Mouse (Mus musculus): Measurements from ENCODE around the gene Cnih2. TPM values are rescaled to one million over a fixed set of nuclear protein-coding genes. Genes with fewer than 3 reads are reported as not detected.

Gene Cnih2
- polyA plus RNA-seq, 1 experiment, result 3.7 TPM

DNA sequence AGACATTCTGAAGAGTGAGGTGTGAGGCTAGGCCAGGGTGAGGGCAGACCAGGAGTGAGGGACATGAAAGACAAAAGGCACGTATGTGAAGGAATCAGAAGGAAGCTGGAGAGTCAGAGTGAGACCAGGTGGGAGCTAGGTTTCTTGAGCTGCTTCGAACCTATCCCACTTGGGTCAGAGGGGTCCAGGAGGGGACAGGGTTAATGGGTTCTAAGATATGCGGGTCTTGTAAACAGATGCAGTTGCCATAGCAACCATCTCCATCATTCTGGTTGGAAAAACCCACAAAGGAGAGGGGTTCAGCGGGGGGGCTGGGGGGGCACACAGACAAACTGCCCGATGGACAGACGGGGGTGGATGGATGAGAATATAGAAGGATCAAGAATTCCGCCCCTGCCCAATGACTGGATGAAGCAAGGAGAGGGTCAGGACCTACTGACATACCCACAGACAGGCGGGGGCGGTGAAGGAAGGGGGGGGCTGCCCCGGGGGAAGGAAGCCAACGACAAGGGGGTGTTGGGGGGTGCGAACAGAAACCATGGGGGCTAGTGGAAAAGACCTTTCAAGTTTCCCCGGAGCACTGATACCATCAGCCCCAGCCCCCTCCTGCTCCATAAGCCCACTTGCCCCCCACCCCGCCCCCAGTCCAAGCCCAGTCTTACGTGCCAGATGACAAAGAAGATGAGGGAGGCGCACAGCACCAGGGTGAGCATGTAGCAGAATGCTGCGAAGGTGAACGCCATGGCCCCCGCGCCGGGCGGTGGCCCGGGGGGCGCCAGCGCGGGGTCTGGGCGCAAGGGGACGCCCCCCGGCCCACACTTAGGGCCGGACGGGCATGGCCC is 579 bp downstream of the Cnih2 start:
- H3K27me3 ChIP-seq (ENCODE audit: control insufficient read depth, insufficient read depth, low read length, poor library complexity, severe bottlenecking), result no peaks in the 10 kb centered on the region
- H3K9me3 ChIP-seq (replicated peaks; ENCODE audit: control insufficient read depth, insufficient read depth, low read length, poor library complexity, severe bottlenecking), result no peaks in the 10 kb centered on the region
- no peaks in the 10 kb centered on the region for H3K4me1 ChIP-seq (ENCODE audit: control insufficient read depth, insufficient read depth, low read length)
- no peak overlapping the region for H3K27ac ChIP-seq (ENCODE audit: insufficient read depth, low read length)
- H3K4me3 ChIP-seq (ENCODE audit: low read depth, low read length), result peak overlapping the region; percentile 74
- no peaks in the 10 kb centered on the region; the same call in 1 of the 2 replicates for H3K36me3 ChIP-seq (ENCODE audit: control insufficient read depth, insufficient read depth, low read length, poor library complexity, severe bottlenecking)
- TF ChIP-seq CTCF (IDR thresholded peaks at IDR 0.05; ENCODE audit: low read depth, low read length) (no peak), POLR2A (IDR thresholded peaks at IDR 0.05; ENCODE audit: insufficient read depth, low read length) (no peak), EP300 (IDR thresholded peaks at IDR 0.05; ENCODE audit: insufficient read depth, low read depth, low read length) (no peak)
- H3K9ac ChIP-seq (ENCODE audit: low read depth, poor library complexity, severe bottlenecking), result peak overlapping the region; percentile 88

DNA sequence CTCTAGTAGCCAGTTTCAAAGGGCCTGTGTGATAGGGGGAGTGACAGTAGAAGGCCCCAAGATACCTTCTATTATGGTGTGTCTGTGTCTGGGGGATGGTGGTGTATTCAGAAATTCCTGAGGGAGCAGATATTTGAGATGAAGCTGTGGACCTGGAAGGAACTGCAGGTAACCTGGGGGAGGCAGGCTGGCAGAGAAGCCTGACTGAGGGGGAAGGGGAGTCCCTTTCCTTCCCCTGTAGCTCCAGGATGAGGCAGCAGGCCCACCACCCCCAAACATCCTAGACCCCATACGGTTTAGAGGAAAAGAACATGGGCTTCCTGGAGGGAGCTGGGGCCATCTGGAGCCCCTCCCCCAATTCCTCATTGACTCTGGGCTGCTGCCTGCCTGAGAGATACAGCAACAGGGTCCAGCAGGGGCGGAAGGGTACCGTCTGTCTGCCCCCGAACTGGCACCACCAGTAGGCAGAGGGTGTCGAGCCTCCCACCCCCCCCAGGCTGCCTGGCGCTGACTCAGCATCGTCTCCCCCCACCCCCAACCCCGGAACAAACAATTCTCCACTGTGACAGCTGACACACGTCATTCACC is 2.3 kb downstream of the Cnih2 start:
- H3K27ac ChIP-seq (ENCODE audit: insufficient read depth, low read length), result no peak overlapping the region
- TF ChIP-seq CTCF (IDR thresholded peaks at IDR 0.05; ENCODE audit: low read depth, low read length) (no peak), POLR2A (IDR thresholded peaks at IDR 0.05; ENCODE audit: insufficient read depth, low read length) (no peak), EP300 (IDR thresholded peaks at IDR 0.05; ENCODE audit: insufficient read depth, low read depth, low read length) (no peak)

DNA sequence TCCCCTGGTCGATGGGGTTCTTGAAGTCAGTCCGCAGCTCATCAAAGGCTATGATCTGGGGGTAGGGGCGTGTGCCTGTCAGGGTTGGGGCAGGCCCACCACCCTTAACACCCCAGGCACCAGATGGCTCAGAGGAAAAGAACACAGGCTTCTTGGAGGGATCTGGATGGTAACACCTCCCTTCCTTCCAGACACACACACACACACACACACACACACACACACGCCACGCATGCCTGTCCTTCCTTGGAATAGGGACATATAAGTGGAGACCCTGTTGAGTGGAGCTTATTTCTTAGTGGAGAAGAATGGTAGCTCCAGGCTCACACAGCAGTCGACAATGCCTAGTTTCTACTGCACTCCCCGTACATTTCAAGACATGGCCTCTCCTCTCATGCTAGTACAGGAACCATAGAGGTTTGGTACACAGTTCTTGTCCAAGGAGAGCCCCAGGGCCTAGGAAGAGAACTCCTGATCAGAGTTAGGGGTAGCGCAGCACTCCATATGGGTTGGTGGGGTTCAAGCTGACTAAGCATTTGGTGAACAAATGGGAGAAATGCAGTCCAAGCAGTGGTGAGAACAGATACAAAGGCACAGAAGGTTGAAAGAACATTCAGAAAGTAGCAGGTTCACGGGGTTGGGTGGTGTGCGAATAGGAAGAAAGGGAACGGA is 3.4 kb downstream of the Cnih2 start:
- Histone ChIP-seq H3K9me3 (replicated peaks; ENCODE audit: control insufficient read depth, insufficient read depth, low read length, poor library complexity, severe bottlenecking) (no peaks in the 10 kb centered on the region), H3K27me3 (ENCODE audit: control insufficient read depth, insufficient read depth, low read length, poor library complexity, severe bottlenecking) (no peaks in the 10 kb centered on the region), H3K36me3 (ENCODE audit: control insufficient read depth, insufficient read depth, low read length, poor library complexity, severe bottlenecking) (no peaks in the 10 kb centered on the region), H3K9ac (ENCODE audit: low read depth, poor library complexity, severe bottlenecking) (no peak overlapping the region), H3K4me1 (ENCODE audit: control insufficient read depth, insufficient read depth, low read length) (no peaks in the 10 kb centered on the region), H3K27ac (ENCODE audit: insufficient read depth, low read length) (no peak overlapping the region), H3K4me3 (ENCODE audit: low read depth, low read length) (no peak overlapping the region)
- TF ChIP-seq EP300 (IDR thresholded peaks at IDR 0.05; ENCODE audit: insufficient read depth, low read depth, low read length) (no peak), CTCF (IDR thresholded peaks at IDR 0.05; ENCODE audit: low read depth, low read length) (no peak), POLR2A (IDR thresholded peaks at IDR 0.05; ENCODE audit: insufficient read depth, low read length) (no peak)

More for the DNA sequence above, 2.3 kb downstream of the Cnih2 start:
- no peaks in the 10 kb centered on the region; the same call in 1 of the 2 replicates for H3K36me3 ChIP-seq (ENCODE audit: control insufficient read depth, insufficient read depth, low read length, poor library complexity, severe bottlenecking)
- no peak overlapping the region for H3K9ac ChIP-seq (ENCODE audit: low read depth, poor library complexity, severe bottlenecking)
- no peaks in the 10 kb centered on the region for H3K4me1 ChIP-seq (ENCODE audit: control insufficient read depth, insufficient read depth, low read length)
- no peaks in the 10 kb centered on the region for H3K27me3 ChIP-seq (ENCODE audit: control insufficient read depth, insufficient read depth, low read length, poor library complexity, severe bottlenecking)
- no peaks in the 10 kb centered on the region for H3K9me3 ChIP-seq (replicated peaks; ENCODE audit: control insufficient read depth, insufficient read depth, low read length, poor library complexity, severe bottlenecking)
- H3K4me3 ChIP-seq (ENCODE audit: low read depth, low read length), result no peak overlapping the region

DNA sequence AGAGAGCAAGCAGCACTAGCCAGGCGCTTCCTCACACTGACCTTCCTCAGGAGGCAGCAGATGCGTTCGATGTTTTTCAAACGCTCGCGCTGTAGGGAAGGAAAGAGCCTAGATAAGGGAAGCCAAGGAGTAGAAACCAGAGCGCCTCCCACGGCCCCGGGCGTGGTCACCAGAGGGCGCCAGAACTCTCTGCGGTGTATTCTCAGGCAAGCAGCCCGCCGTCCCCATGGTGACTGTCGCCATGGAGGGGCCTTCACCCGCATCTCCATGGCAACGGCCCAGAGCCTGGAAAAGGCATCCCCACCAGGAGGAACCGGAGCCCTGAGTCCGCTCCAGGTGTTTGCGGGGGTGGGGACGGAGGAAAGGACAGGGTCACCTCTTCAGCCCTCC is 4.1 kb downstream of the Cnih2 start:
- H3K9me3 ChIP-seq (replicated peaks; ENCODE audit: control insufficient read depth, insufficient read depth, low read length, poor library complexity, severe bottlenecking), result no peaks in the 10 kb centered on the region
- H3K27ac ChIP-seq (ENCODE audit: insufficient read depth, low read length), result no peak overlapping the region
- no peaks in the 10 kb centered on the region for H3K27me3 ChIP-seq (ENCODE audit: control insufficient read depth, insufficient read depth, low read length, poor library complexity, severe bottlenecking)
- TF ChIP-seq CTCF (IDR thresholded peaks at IDR 0.05; ENCODE audit: low read depth, low read length) (peak; percentile 87), POLR2A (IDR thresholded peaks at IDR 0.05; ENCODE audit: insufficient read depth, low read length) (no peak), EP300 (IDR thresholded peaks at IDR 0.05; ENCODE audit: insufficient read depth, low read depth, low read length) (no peak)
- no peaks in the 10 kb centered on the region for H3K4me1 ChIP-seq (ENCODE audit: control insufficient read depth, insufficient read depth, low read length)
- H3K4me3 ChIP-seq (ENCODE audit: low read depth, low read length), result no peak overlapping the region
- no peak overlapping the region for H3K9ac ChIP-seq (ENCODE audit: low read depth, poor library complexity, severe bottlenecking)
- no peaks in the 10 kb centered on the region for H3K36me3 ChIP-seq (ENCODE audit: control insufficient read depth, insufficient read depth, low read length, poor library complexity, severe bottlenecking)

DNA sequence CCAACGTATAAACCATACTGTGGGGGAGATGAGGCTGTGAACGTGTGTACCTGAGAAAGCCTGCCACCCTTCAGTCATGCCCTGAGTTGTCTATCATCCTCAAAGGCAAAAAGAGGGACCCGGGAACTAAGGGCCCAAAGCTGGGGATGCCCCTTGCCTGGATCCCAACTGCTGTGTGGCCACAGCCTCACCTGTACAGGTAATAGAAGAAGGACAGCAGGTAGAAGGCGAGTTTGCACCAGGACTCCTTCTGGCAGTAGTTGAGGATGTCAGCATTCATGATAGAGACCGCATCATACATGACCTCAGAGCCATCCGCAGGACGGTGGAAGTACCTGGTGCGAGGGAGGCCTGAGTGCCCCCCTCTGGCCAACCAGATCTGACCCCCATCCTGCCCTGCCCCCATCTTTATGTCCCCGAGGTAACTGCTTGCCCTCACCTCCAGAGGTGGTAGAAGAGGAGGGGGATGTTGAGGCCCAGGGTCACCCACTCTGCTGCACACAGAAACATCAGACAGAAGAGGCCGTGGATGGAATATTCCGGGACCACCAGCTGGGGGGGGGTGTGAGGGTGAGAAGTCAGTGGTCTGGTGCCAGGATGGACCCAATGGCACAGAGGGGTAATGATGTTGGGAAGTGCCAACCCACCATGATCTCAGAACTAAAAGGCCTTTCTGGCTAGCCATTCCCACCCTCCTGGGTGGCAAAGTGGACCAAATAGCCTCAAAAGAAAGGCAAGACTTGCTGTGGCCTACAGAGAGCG is 4.7 kb downstream of the Cnih2 start:
- H3K4me3 ChIP-seq (ENCODE audit: low read depth, low read length), result no peak overlapping the region
- H3K27me3 ChIP-seq (ENCODE audit: control insufficient read depth, insufficient read depth, low read length, poor library complexity, severe bottlenecking), result no peaks in the 10 kb centered on the region
- H3K36me3 ChIP-seq (ENCODE audit: control insufficient read depth, insufficient read depth, low read length, poor library complexity, severe bottlenecking), result no peaks in the 10 kb centered on the region
- H3K9me3 ChIP-seq (replicated peaks; ENCODE audit: control insufficient read depth, insufficient read depth, low read length, poor library complexity, severe bottlenecking), result no peaks in the 10 kb centered on the region
- H3K9ac ChIP-seq (ENCODE audit: low read depth, poor library complexity, severe bottlenecking), result no peak overlapping the region
- no peaks in the 10 kb centered on the region for H3K4me1 ChIP-seq (ENCODE audit: control insufficient read depth, insufficient read depth, low read length)
- TF ChIP-seq POLR2A (IDR thresholded peaks at IDR 0.05; ENCODE audit: insufficient read depth, low read length) (no peak), CTCF (IDR thresholded peaks at IDR 0.05; ENCODE audit: low read depth, low read length) (no peak), EP300 (IDR thresholded peaks at IDR 0.05; ENCODE audit: insufficient read depth, low read depth, low read length) (no peak)
- no peak overlapping the region for H3K27ac ChIP-seq (ENCODE audit: insufficient read depth, low read length)
